Mouse (Mus musculus): Measurements from ENCODE around the gene Cep41. TPM values are rescaled to one million over a fixed set of nuclear protein-coding genes. Genes with fewer than 3 reads are reported as not detected.

Gene Cep41
- polyA plus RNA-seq, 1 experiment from 2014 or later: 14.2 TPM

DNA sequence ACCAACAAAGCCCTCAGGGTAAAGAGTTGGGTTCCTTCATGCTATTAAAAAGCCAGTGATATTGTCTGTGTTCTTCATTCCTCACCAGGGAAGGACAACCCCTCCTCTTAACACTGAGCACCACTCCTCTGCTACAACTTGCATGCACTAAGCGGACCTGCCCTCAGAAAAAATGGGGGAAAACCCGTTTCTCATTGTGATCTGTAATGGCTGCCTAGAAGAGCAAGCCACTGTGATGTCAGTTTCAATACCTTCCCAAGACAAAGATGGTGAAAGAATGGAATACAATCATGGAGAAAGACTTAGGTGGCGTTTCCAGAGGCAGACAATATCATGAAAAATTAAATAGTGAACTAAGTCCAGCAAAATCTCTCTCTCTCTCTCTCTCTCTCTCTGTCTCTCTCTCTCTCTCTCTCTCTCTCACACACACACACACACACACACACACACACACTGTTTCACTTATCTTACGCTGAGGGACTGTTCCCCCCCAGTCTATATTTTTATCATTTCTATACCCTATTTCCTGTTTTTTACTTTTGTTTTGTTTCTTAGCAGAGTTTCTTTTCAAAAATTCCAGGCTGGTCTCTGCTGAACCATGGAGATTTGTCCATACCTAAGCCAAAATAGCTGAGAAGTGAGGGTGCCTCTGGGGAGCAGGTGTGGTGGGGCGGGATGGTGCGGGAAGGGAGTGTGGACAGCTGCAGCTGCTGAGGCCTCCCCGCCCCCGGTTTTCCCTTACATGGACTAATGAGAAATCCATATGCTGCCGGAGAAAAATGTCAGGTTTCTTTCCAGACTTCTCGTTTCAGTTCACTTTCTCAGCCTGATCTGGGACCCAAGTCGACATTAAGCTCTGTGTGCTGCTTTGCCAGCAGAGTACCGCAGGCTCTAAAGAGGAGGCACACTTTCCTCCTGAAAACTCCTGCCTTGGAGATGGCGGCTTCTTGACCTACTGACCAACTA is 11.3 kb downstream of the Cep41 start:
- Histone ChIP-seq H3K4me1 (ENCODE audit: control insufficient read depth, insufficient read depth, low read length) (peaks cover 20% of the 10 kb centered on the region), H3K27me3 (ENCODE audit: control insufficient read depth, insufficient read depth, low read length) (no peaks in the 10 kb centered on the region), H3K36me3 (ENCODE audit: control insufficient read depth, insufficient read depth, low read length) (no peaks in the 10 kb centered on the region), H3K9me3 (ENCODE audit: control insufficient read depth, low read length) (no peaks in the 10 kb centered on the region), H3K9ac (replicated peaks; ENCODE audit: low read length) (no peak overlapping the region), H3K4me2 (ENCODE audit: low read length) (no peak overlapping the region), H3K4me3 (replicated peaks; ENCODE audit: low read depth, low read length) (no peak overlapping the region), H3K27ac (replicated peaks; ENCODE audit: low read depth, low read length) (no peak overlapping the region)
- 70% methylated on average over 13 of the region's 13 CpGs for WGBS
- no peak for ATAC-seq (ENCODE audit: low FRiP score, low TSS enrichment)
- no peak for DNase-seq

DNA sequence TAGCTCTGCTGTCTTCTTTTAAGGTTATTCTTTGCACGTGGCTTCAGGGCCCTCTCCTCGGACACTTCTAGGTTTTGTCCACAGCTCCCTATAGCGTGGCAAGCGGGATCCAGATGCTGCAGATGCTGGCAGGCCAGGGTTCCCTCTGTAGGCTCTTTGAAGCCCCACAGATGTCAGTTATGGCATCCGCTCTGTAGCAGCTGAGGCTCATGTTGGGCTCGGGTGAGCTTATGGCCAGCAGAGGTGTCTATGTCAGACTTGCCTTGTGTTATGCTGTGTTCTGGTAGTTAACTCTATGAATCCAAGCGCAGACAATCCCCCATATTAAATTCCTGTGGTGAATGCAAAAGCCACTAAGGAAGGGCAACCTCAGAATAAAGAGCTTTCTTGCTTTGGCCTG is 13.1 kb downstream of the Cep41 start:
- H3K36me3 ChIP-seq (ENCODE audit: control insufficient read depth, insufficient read depth, low read length): no peaks in the 10 kb centered on the region
- DNase-seq (no peak), ATAC-seq (ENCODE audit: low FRiP score, low TSS enrichment) (no peak)
- H3K9me3 ChIP-seq (ENCODE audit: control insufficient read depth, low read length): no peaks in the 10 kb centered on the region
- H3K27me3 ChIP-seq (ENCODE audit: control insufficient read depth, insufficient read depth, low read length): no peaks in the 10 kb centered on the region
- no peak overlapping the region for H3K4me2 ChIP-seq (ENCODE audit: low read length)
- no peak overlapping the region for H3K27ac ChIP-seq (replicated peaks; ENCODE audit: low read depth, low read length)
- H3K9ac ChIP-seq (replicated peaks; ENCODE audit: low read length): no peak overlapping the region
- H3K4me1 ChIP-seq (ENCODE audit: control insufficient read depth, insufficient read depth, low read length): peaks cover 29% of the 10 kb centered on the region
- no peak overlapping the region for H3K4me3 ChIP-seq (replicated peaks; ENCODE audit: low read depth, low read length)
- WGBS: 91% methylated on average over 7 of the region's 7 CpGs

DNA sequence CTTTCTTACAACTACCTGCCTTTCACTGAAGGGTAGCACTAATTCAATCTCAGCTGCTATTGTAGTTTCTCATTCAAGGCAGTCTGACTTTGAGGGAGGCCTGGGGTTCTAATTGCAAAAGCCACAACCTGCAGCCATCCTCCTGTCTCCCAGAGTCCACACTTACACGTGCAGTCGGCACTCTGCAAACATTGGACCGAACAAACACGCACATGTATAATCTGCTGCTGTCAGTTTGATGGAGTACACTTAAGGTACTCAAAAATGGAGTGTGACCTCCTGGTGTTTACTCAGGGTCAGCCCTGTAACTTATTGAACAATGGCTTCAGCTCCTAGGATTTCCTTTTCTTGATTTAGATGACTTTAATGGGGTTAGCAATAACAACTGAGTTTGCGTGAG is 14.0 kb downstream of the Cep41 start:
- WGBS: 80% methylated on average over 5 of the region's 5 CpGs
- ATAC-seq (ENCODE audit: low FRiP score, low TSS enrichment): no peak

DNA sequence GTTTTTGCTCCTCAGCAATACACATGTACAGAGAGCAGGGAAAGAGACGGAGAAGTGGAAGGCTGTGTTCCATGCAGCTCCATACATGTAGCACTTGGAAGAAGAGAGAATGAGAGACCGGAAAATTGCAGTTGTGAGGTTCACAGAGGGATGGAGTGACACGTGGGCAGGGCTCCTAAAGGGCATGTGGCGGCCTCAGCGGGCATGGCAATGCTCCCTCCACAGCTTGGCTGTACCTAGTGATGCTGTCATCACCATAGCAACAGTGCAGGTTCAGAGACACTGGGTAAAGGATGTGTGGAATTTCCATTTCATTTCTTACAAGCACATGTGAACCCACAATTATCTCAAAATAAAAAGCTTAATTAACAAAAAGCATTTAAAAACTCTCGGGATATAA is 15.1 kb downstream of the Cep41 start:
- DNase-seq: peak; percentile 83
- H3K4me3 ChIP-seq (replicated peaks; ENCODE audit: low read depth, low read length): no peak overlapping the region
- H3K4me2 ChIP-seq (ENCODE audit: low read length): 0 out of 2 replicates have a peak overlapping the region, but pooled peaks have one; percentile 5
- H3K36me3 ChIP-seq (ENCODE audit: control insufficient read depth, insufficient read depth, low read length): no peaks in the 10 kb centered on the region
- WGBS: 22% methylated on average over 6 of the region's 6 CpGs
- peaks cover 48% of the 10 kb centered on the region for H3K4me1 ChIP-seq (ENCODE audit: control insufficient read depth, insufficient read depth, low read length)
- ATAC-seq (ENCODE audit: low FRiP score, low TSS enrichment): peak; percentile 81
- no peaks in the 10 kb centered on the region for H3K9me3 ChIP-seq (ENCODE audit: control insufficient read depth, low read length)
- peak overlapping the region; percentile 62 for H3K27ac ChIP-seq (replicated peaks; ENCODE audit: low read depth, low read length)
- no peaks in the 10 kb centered on the region for H3K27me3 ChIP-seq (ENCODE audit: control insufficient read depth, insufficient read depth, low read length)
- no peak overlapping the region for H3K9ac ChIP-seq (replicated peaks; ENCODE audit: low read length)

More for the DNA sequence above, 14.0 kb downstream of the Cep41 start:
- Histone ChIP-seq H3K36me3 (ENCODE audit: control insufficient read depth, insufficient read depth, low read length) (no peaks in the 10 kb centered on the region), H3K4me1 (ENCODE audit: control insufficient read depth, insufficient read depth, low read length) (peaks cover 37% of the 10 kb centered on the region), H3K4me2 (ENCODE audit: low read length) (no peak overlapping the region), H3K27me3 (ENCODE audit: control insufficient read depth, insufficient read depth, low read length) (no peaks in the 10 kb centered on the region), H3K9me3 (ENCODE audit: control insufficient read depth, low read length) (no peaks in the 10 kb centered on the region), H3K4me3 (replicated peaks; ENCODE audit: low read depth, low read length) (no peak overlapping the region), H3K9ac (replicated peaks; ENCODE audit: low read length) (0 out of 2 replicates have a peak overlapping the region, but pooled peaks have one; percentile 6), H3K27ac (replicated peaks; ENCODE audit: low read depth, low read length) (peak overlapping the region; percentile 32; the same call in 1 of the 2 replicates)
- DNase-seq: no peak

DNA sequence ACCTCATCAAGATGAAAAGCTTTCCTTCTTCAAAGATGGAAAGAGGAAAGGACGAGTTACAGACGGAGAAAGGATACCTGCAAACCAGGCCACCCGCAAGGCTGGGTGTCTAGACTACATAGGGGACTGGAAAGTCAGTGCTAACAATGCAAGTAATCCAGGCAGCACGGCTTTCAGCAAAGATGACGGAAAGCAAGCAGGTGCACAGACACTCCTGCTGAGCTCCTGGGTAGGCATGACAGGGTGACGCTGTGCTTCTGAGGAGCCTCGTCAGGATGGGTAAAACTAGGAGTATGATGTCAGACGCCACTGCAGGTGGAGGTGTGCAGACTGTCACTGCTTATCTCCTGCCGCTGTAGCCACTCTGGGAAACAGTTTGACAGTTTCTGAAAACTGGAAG is 16.0 kb downstream of the Cep41 start:
- no peak for ATAC-seq (ENCODE audit: low FRiP score, low TSS enrichment)
- H3K27ac ChIP-seq (replicated peaks; ENCODE audit: low read depth, low read length): peak overlapping the region; percentile 20; the same call in 1 of the 2 replicates
- H3K9me3 ChIP-seq (ENCODE audit: control insufficient read depth, low read length): no peaks in the 10 kb centered on the region
- no peak overlapping the region for H3K9ac ChIP-seq (replicated peaks; ENCODE audit: low read length)
- DNase-seq: no peak
- H3K27me3 ChIP-seq (ENCODE audit: control insufficient read depth, insufficient read depth, low read length): no peaks in the 10 kb centered on the region
- H3K4me2 ChIP-seq (ENCODE audit: low read length): no peak overlapping the region
- H3K36me3 ChIP-seq (ENCODE audit: control insufficient read depth, insufficient read depth, low read length): no peaks in the 10 kb centered on the region
- H3K4me1 ChIP-seq (ENCODE audit: control insufficient read depth, insufficient read depth, low read length): peaks cover 57% of the 10 kb centered on the region
- H3K4me3 ChIP-seq (replicated peaks; ENCODE audit: low read depth, low read length): no peak overlapping the region
- 63% methylated on average over 9 of the region's 9 CpGs for WGBS

DNA sequence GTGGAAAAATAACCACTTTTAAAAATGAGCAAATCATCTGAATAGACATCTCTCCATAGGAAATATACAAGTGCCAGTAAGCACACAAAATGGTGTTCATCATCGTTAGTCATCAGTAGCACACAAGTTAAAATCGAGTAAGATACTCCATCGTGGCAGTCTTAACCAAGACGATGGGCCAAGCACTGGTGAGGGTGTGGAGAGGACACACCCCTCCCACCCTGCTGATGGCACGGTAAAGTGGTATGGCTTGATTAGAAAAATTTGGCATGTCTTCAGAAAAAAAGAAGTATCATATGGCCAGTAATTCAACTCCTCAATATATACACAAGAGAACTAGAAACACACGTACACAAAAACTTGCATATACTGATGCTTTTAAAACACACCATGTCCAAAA is 17.0 kb downstream of the Cep41 start:
- Histone ChIP-seq H3K27ac (replicated peaks; ENCODE audit: low read depth, low read length) (no peak overlapping the region), H3K36me3 (ENCODE audit: control insufficient read depth, insufficient read depth, low read length) (no peaks in the 10 kb centered on the region), H3K4me3 (replicated peaks; ENCODE audit: low read depth, low read length) (no peak overlapping the region), H3K9ac (replicated peaks; ENCODE audit: low read length) (no peak overlapping the region), H3K4me2 (ENCODE audit: low read length) (no peak overlapping the region), H3K27me3 (ENCODE audit: control insufficient read depth, insufficient read depth, low read length) (no peaks in the 10 kb centered on the region), H3K4me1 (ENCODE audit: control insufficient read depth, insufficient read depth, low read length) (peaks cover 54% of the 10 kb centered on the region), H3K9me3 (ENCODE audit: control insufficient read depth, low read length) (no peaks in the 10 kb centered on the region)
- no peak for DNase-seq
- WGBS: 93% methylated on average over 6 of the region's 6 CpGs
- ATAC-seq (ENCODE audit: low FRiP score, low TSS enrichment): no peak

DNA sequence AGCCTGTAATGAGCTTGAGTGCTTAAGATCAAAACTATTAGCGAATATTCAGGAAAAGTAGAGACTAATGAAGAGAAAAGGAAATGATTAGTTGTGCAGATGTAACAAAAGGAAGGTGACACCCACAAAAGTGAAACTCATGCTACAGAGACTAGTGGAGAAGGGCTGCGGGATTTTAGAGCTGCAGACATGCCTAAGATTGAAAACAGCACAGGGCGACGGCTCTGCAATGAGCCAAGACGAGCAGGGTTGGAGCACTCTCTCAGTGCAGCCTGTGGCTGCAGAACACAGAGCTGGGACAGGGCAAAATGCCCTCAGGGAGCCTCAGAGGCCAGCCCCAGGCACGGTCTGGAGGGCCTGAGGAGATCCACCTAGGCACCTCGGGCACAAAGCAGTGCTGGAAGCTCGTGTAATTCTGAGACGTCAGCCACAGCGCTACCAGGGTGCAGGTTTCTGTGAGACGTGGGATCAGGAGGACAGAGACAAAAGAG is 18.2 kb downstream of the Cep41 start:
- WGBS: 3% methylated on average over 11 of the region's 11 CpGs
- Histone ChIP-seq H3K9ac (replicated peaks; ENCODE audit: low read length) (peak overlapping the region; percentile 43), H3K27ac (replicated peaks; ENCODE audit: low read depth, low read length) (peak overlapping the region; percentile 91), H3K27me3 (ENCODE audit: control insufficient read depth, insufficient read depth, low read length) (no peaks in the 10 kb centered on the region), H3K4me3 (replicated peaks; ENCODE audit: low read depth, low read length) (no peak overlapping the region), H3K36me3 (ENCODE audit: control insufficient read depth, insufficient read depth, low read length) (no peaks in the 10 kb centered on the region), H3K4me1 (ENCODE audit: control insufficient read depth, insufficient read depth, low read length) (peaks cover 54% of the 10 kb centered on the region), H3K9me3 (ENCODE audit: control insufficient read depth, low read length) (no peaks in the 10 kb centered on the region), H3K4me2 (ENCODE audit: low read length) (peak overlapping the region; percentile 38)
- ATAC-seq (ENCODE audit: low FRiP score, low TSS enrichment) (peak; percentile 59), DNase-seq (peak; percentile 67)

DNA sequence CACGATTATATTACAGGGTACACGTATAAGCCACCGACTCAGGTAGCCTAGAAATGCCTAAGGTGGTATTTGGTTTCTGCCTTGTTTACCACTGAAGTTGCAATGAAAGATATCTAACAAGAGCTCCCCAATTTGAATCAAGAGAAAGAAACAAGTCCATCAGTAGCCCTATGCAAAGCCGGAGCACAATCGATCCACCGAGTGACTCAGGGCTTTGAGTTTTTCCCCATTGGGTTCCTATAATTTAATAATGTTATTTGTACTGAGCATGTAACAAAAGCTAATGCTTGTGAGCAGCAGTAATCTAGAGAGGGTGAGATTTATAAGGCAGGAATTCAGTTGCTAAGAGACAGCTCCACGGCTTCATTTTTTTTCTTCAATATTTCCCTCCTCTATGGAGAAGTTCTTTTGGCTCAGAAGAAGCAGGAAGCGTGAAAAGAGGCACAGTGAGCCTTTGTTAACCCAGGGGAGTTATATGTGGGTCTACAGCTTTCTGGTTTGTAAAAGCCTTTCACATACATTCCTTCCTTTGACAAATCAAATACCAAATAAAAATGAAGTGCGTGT is 18.8 kb downstream of the Cep41 start:
- H3K9me3 ChIP-seq (ENCODE audit: control insufficient read depth, low read length): no peaks in the 10 kb centered on the region
- peaks cover 54% of the 10 kb centered on the region for H3K4me1 ChIP-seq (ENCODE audit: control insufficient read depth, insufficient read depth, low read length)
- H3K27me3 ChIP-seq (ENCODE audit: control insufficient read depth, insufficient read depth, low read length): no peaks in the 10 kb centered on the region
- DNase-seq: peak; percentile 70
- peak overlapping the region; percentile 91 for H3K27ac ChIP-seq (replicated peaks; ENCODE audit: low read depth, low read length)
- ATAC-seq (ENCODE audit: low FRiP score, low TSS enrichment): no peak
- H3K9ac ChIP-seq (replicated peaks; ENCODE audit: low read length): peak overlapping the region; percentile 43
- no peaks in the 10 kb centered on the region for H3K36me3 ChIP-seq (ENCODE audit: control insufficient read depth, insufficient read depth, low read length)
- 25% methylated on average over 9 of the region's 9 CpGs for WGBS
- H3K4me3 ChIP-seq (replicated peaks; ENCODE audit: low read depth, low read length): no peak overlapping the region
- peak overlapping the region; percentile 38 for H3K4me2 ChIP-seq (ENCODE audit: low read length)
